Mouse (Mus musculus) frontal cortex, adult 2 months (tissue): Measurements from ENCODE around the gene Slc44a5. TPM values are rescaled to one million over a fixed set of nuclear protein-coding genes. Genes with fewer than 3 reads are reported as not detected.

Source experiments
- DNase-seq, 2 experiments: peaks; one replicate each; pipeline ENCODE4 v3.0.0; 2022; ENCODE audit warnings: low spot score in 1 of 2; ENCODE audit errors: extremely low spot score in 1 of 2
- polyA plus RNA-seq: library from polyadenylated mRNA; depleted of rRNA; stranded (reverse); fragments of >200 nt; gene quantifications from 2 replicates; pipeline ENCODE4 v1.2.3, GENCODE M21; 2012; rRNA removed

Slc44a5 gene
- 6.6 and 8.3 TPM in 2 replicates for polyA plus RNA-seq

GRCm38 (mm10) chr3:153973171-153973948 is at the start of gene Slc44a5:
Gene Slc44a5, plus strand, starts transcription at chr3:153973436.
- peak in 1 of 2 experiments; percentile 68 for DNase-seq

- no peak for DNase-seq
Observed at GRCm38 (mm10) chr3:153926333-153926732, 46.9 kb upstream of the Slc44a5 start.

DNA sequence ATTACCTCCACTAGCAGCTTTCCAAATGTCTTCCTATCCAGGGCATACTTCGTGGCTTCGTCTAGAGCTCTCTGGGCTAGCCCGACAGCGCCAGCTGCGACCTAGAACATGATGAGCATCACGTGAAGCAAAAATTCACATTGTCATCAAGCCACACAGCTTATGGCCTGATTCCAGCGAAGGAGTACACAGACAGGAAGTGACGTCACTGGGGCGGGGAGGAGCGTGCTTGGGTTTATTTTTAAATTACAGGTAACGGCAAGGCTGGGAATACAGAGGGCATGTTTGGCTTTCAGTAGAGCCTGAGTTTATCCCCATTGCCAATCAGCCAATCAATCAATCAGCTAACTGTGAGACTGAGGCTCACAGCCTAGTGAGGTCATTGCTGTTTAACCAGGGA is 43.7 kb upstream of the Slc44a5 start:
- no peak for DNase-seq

DNA sequence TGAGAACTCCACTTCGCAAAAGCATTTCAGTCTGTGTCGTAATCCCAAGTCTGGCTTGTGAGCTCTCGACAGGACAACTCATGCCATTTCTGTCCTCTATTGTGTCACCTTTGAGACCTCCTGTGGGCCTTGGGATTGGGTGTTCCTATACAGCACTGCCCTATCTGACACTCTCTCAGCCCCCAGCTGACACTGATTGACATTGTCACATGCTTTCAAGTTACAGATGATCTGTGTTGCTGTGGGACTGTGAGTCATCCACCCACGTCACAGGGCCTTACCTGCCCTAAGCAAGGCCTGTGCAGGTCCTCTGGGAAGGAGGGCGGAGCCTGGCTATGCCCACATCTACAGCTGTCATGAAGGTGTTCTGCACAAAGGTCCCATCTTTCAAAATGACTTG is 40.8 kb upstream of the Slc44a5 start:
- DNase-seq, result no peak

- DNase-seq, result peak in 1 of 2 experiments; percentile 23
Observed at GRCm38 (mm10) chr3:153935878-153936277, 37.4 kb upstream of the Slc44a5 start.

- no peak for DNase-seq
Observed at GRCm38 (mm10) chr3:153937116-153937810, 36.0 kb upstream of the Slc44a5 start.

GRCm38 (mm10) chr3:153940021-153940420 is 33.2 kb upstream of the Slc44a5 start:
- no peak for DNase-seq

GRCm38 (mm10) chr3:153940486-153940885 is 32.8 kb upstream of the Slc44a5 start:
- no peak for DNase-seq

DNA sequence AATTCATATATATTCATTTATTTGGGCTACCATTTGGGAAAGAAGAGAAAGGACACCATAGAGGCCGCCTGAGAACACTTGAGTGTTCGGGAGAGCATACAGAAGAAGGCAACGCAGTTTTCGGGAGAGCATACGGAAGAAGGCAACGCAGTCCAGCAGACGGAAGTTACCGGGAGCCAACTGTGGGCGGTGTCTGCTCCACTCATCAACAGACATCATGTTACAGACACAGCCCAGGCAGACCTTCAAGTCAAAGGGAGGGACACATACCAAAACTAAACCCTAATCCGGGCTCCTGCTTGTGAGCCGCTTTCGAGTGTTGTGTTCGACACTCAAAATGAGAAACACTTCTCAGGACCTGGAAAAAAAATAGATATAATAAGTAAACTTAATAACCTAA is 31.6 kb upstream of the Slc44a5 start:
- DNase-seq, result no peak

DNA sequence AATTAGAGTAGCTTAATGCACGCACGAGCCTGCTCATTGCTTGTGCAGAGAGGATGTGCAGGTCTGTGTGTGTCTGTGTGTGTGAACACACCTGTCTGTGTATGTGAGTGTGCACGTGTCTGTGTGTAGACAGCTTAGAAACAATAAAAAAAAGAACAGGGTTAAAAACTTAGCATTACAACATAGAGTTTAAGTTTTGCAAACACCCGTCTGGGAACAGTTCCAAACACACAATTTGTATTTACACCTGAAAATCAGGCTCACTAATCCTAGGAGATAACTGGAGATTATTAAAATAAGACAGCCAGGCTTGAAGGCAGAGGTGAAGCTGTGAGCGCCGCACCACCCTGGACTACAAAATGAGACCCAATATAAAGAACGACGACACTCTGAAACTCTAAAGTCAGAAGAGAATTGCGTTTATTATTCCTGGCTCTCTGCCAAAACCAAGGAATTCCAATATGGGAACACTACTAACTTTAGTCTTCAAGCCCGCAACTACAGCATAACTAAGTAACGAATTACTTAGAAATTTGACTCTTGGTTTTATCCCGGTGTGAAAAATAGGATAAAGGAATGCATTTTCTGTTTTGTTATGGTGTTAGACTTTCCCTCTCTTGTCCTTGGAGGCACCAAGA is 30.1 kb upstream of the Slc44a5 start:
- no peak for DNase-seq

DNA sequence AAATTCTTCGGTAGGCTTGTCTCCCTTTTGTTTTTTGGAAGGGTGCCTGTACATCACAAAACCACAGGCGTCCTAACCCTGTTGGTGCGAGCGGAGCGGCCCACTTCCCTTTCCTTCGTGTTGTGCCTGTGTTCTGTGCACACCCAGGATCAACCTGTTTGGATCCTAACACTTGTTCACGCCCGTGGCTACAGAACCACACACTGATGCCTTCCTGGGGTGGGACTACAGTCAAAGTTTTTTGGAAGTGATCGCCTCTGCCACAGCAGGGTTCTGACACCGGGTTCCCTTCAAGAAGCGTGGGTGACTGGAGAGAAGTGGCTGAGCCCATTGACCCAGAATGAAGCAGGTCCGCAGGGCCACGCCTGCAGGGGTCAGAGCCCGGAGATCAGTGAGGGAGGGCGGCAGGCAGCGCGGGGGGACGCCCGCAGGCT is 29.3 kb upstream of the Slc44a5 start:
- peak; percentile 32 to 33 for DNase-seq

DNA sequence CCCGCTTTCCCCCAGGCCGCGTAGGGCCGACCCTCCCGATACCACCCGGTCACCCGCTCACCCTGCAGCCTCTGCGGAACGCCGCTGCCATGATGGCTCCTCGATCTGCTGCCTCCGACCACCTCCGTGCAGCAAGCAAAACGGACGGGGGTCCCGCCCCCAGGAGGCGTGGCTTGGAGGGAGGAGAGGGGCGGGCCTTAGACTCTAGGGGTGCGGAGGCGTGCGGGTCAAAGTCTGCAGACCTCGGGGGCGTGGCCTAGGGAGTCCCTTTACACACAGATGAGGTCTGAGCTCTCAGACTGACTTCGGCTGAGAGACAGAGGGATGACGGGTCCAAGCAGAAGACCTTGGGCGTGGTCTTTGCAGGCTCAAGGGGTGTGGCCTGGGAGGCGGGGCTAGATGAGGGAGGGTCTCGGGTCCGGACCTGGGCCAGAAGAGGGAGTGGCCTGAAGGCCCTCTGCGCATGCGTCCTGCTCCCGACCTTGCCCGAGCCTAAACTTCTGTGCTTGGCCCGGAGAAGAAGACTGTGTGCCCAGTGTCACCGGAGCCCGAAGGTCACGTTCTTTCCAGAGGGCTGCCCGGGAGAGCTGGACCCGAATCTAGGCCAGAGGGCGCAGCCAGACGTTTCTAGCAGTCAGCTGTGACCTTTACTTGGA is 28.8 kb upstream of the Slc44a5 start, which contains the start of gene Acadm:
Acadm (minus strand) TSS at position 298 of the 656 bp plus-strand sequence.
- peak; percentile 91 to 94 for DNase-seq

DNA sequence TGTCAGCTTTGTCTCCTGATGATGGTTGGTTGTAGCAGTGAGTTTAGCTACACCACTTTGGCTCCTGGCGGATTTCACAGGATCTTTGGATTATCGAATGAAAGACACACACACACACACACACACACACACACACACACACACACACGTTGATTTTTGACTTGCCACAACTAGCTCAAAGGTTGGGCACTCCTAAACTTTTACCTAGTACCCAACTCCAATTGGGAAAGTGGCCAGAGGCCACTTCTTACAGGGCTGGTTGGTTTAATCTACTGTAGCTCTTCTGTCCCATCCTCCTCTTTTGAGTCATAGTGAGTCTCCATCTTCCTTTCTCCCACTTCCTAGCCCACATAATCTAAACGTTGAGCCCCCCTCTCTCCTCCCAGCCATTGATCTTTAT is 26.0 kb upstream of the Slc44a5 start:
- no peak for DNase-seq

- DNase-seq, result no peak
Observed at GRCm38 (mm10) chr3:153948176-153948575, 25.1 kb upstream of the Slc44a5 start.

DNA sequence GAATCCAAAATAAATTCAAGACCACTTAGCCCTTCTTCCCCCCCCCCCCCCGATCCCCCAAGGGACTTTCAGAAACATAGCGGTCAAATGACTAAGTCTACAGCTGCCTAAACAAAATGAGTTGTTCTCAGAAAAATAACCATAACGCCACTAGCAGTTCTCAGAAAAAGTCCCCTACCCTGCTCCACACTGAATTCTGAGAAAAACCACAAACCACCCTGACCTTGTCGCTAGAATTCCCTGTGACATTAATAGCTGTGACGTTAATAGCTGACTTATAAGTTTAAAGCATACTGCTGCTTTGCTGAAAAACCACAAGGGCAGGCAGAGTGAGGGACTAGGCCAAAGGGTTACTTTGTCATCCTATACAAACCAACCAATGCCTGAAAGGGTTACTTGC is 15.3 kb upstream of the Slc44a5 start:
- no peak for DNase-seq

DNA sequence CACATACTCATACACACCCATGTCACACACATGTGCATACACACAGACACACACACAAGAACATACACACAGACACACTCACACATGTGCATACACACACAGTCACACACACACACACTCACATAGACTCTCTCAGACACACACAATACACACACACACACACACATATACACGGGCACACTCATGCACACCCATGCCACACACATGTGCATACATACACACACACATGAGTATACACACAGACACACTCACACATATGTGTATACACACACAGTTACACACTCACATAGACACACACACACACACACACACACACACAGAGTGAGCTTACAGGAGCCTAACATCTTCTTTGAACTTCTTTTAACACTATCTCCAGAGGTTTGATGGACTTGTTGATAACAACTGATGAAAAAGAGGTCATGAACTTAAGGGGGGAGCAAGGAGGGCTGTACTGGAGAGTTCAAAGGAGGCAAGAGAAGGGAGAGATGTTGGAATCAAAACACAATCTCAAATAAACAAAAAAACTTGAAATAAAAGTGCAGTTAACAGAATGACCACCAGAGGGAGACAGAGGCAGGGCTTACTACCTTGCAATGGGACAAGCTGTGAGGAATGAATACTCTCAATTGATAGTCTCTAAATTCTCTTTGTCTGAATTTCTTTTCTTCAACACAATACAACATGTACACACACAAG is 14.1 kb upstream of the Slc44a5 start:
- peak in 1 of 2 experiments; percentile 84 for DNase-seq

GRCm38 (mm10) chr3:153959731-153960207 is 13.5 kb upstream of the Slc44a5 start:
- no peak for DNase-seq

DNA sequence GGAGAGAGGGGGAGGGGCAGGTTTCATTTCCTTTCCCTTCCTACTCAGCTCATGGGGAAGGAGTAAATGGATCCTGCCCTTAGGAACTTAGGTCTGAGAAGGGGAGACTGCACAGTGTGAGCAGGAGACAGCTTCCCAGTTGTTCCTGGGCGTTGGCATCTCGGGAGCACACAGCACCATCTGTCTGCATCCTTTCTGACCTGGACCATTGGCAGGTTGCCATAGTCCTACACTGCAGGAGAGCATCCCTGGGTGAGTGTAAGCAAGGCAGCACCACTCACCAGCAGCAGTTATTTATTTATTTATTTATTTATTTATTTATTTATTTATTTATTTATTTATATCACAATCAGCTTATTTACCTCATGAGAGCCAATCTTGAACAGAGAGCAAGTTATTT is 12.4 kb upstream of the Slc44a5 start:
- no peak for DNase-seq

GRCm38 (mm10) chr3:153961632-153962389 is 11.4 kb upstream of the Slc44a5 start:
- DNase-seq, result no peak
